Comparison of ENCODE assay signal across 22 mouse cellular contexts in the genomic region with DNA sequence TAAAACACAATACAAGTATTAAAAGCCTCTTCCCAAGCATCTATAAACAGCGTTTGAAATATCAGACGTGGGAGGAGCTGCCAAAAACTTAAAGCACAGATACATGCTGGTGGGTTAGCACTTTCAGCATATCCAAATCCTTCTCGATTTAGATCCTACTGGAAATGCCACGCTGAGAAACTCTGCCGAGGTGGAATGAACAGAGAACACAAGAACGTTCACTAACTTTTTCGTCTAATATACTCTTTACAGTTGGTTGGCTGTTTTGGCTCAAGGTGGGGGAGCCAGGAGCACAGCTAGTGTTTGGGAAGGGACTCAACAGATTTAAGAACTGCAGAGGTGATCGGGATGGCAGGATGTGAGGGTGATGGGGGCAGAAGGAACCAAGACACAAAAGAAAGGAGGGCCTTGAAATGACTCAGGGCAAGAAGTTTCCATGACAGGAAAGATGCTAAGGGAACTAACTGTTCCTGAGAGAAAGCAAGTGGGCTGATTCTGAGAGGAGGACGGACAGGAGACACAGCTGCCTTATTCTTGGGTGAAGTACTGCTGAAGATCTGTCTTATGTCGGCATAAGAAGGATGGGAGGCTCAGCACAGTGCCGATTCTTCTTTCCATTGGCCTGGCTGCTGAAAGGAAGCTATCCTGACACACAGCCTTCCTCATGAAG. TPM values are rescaled to one million over a fixed set of nuclear protein-coding genes. Genes with fewer than 3 reads are reported as not detected.
DNase-seq lines count a peak whose midpoint lies in the region; ATAC-seq and TF ChIP-seq lines count a peak whose summit lies in the region.
"Had no signal": no experiment of that assay in that cellular context is flagged by ENCODE, and none has a peak within 500 bp of the region (broad histone marks: within the 10 kb centered on the region; RNA-seq: fewer than 3 reads in every experiment).

No protein-coding gene starts in this region.

- peaks cover 11% of the 10 kb centered on the region for H3K4me1 ChIP-seq in cortical plate, adult 2 months (ENCODE audit: control insufficient read depth, insufficient read depth, low read length)
- H3K4me1 ChIP-seq in forebrain, embryonic 13.5 days = peaks cover 3% of the 10 kb centered on the region; the same call in 1 of the 2 replicates
- H3K4me1 ChIP-seq: embryonic facial prominence, embryonic 10.5 days; kidney, embryonic 15.5 days had no signal

- no peak overlapping the region for H3K9ac ChIP-seq in forebrain, embryonic 13.5 days
- H3K9ac ChIP-seq: heart, embryonic 13.5 days; kidney, embryonic 15.5 days had no signal

- no peak overlapping the region for H3K4me3 ChIP-seq in cortical plate, adult 2 months (ENCODE audit: insufficient read depth, low read length)
- H3K4me3 ChIP-seq in forebrain, embryonic 13.5 days = no peak overlapping the region
- H3K4me3 ChIP-seq: embryonic facial prominence, embryonic 10.5 days; heart, embryonic 13.5 days; kidney, embryonic 15.5 days had no signal

- TF ChIP-seq POLR2A in cortical plate, adult 2 months (IDR thresholded peaks at IDR 0.05; ENCODE audit: extremely low read depth, insufficient read depth, low read length) = no peak

- no peak for TF ChIP-seq CTCF in cortical plate, adult 2 months (IDR thresholded peaks at IDR 0.05; ENCODE audit: extremely low read depth, insufficient read depth, low read length)

- DNase-seq in frontal cortex, postnatal 25 days (ENCODE audit: low spot score in 2 of 2) = no peak
- DNase-seq in left cerebral cortex, adult 18-20 months (ENCODE audit: low spot score in 2 of 2) = peak; percentile 29 to 63
- DNase-seq in left cerebral cortex, postnatal 4 days = no peak
- peak; percentile 40 for DNase-seq in right cerebral cortex, postnatal 25 days
- no peak for DNase-seq in thymus, adult 18-20 months
- DNase-seq: adrenal gland, postnatal 25 days; cerebellum, adult 9-11 months; gastrocnemius, postnatal 10 days; heart, adult 18-20 months; heart, postnatal 14 days; kidney, postnatal 36 days; lung, postnatal 4 days; thymus, postnatal 4 days had no signal

- no peaks in the 10 kb centered on the region; the same call in 1 of the 2 replicates for H3K27me3 ChIP-seq in forebrain, embryonic 13.5 days
- H3K27me3 ChIP-seq: heart, embryonic 13.5 days; kidney, embryonic 15.5 days had no signal

- no peaks in the 10 kb centered on the region for H3K9me3 ChIP-seq in forebrain, embryonic 13.5 days (replicated peaks)
- H3K9me3 ChIP-seq: embryonic facial prominence, embryonic 10.5 days; heart, embryonic 13.5 days; kidney, embryonic 15.5 days had no signal

- H3K27ac ChIP-seq in cortical plate, adult 2 months (ENCODE audit: insufficient read depth, low read length) = peak overlapping the region; percentile 97
- no peak overlapping the region for H3K27ac ChIP-seq in forebrain, embryonic 13.5 days
- H3K27ac ChIP-seq: embryonic facial prominence, embryonic 10.5 days; heart, embryonic 13.5 days; kidney, embryonic 15.5 days had no signal

- no peak overlapping the region for H3K4me2 ChIP-seq in forebrain, embryonic 13.5 days
- H3K4me2 ChIP-seq: heart, embryonic 13.5 days; kidney, embryonic 15.5 days had no signal

- no peaks in the 10 kb centered on the region for H3K36me3 ChIP-seq in forebrain, embryonic 13.5 days (ENCODE audit: poor library complexity, severe bottlenecking)
- H3K36me3 ChIP-seq: embryonic facial prominence, embryonic 10.5 days; heart, embryonic 13.5 days; kidney, embryonic 15.5 days had no signal

- WGBS in forebrain, embryonic 13.5 days = 83% methylated on average over 11 of the region's 11 CpGs

- ATAC-seq in frontal cortex, adult (ENCODE audit: low TSS enrichment) = peak; percentile 78
- ATAC-seq in forebrain, embryonic 13.5 days = no peak
- ATAC-seq: forebrain, embryonic 16.5 days; intestine, postnatal 0 days had no signal

- intact Hi-C loops in left cerebral cortex, postnatal 4 days (cut with DNase I) = no loop called here

RNA-seq across cellular contexts. Expression of gene 4931440F15Rik, which starts 59.0 kb away (rescaled TPM):
- 1 to 10 TPM; 2.0 to 2.1 TPM for total RNA-seq in left cerebral cortex, adult 18-20 months (2021)
- total RNA-seq in left cerebral cortex, postnatal 4 days (2021) = 1 to 10 TPM; 2.5 to 2.7 TPM
- 0.90 and 1.2 TPM in 2 replicates for polyA plus RNA-seq in cortical plate, adult 2 months (2012; rRNA removed)
- 0.28 and 0.30 TPM in 2 replicates for polyA plus RNA-seq in forebrain, embryonic 13.5 days (2015; fragmentation: Nextera tagmentation; extraction: Ambion mirVana)
- polyA plus RNA-seq: liver, adult 2 months had no signal

Comparison
In these comparisons a context has a peak if more than half of its experiments do, and no peak if none do; other contexts are left out.
1. DNase-seq: peak in left cerebral cortex, adult 18-20 months (2 of 2) and right cerebral cortex, postnatal 25 days (single experiment); none in frontal cortex, postnatal 25 days (0 of 2), left cerebral cortex, postnatal 4 days (single experiment) and thymus, adult 18-20 months (0 of 2).